Mouse (Mus musculus) heart, embryonic 16.5 days (tissue): ENCODE measurements around the gene Mgll. TPM values are rescaled to one million over a fixed set of nuclear protein-coding genes. Genes with fewer than 3 reads are reported as not detected.

ENCODE experiments used
- ATAC-seq: fragments of 200-750 bp; cut with Nextera tagmentation; replicated peaks from 2 replicates; pipeline ENCODE4 v1.8.0; 2017; ENCODE audit warnings: moderate number of reproducible peaks; ENCODE audit not compliant: insufficient read depth, low FRiP score; ENCODE audit errors: extremely low read depth
- H3K27ac ChIP-seq: fragments of 300-500 bp; sonication (generic); 2 replicates; pipeline ENCODE4 v1.5.1; 2014; ENCODE audit warnings: mild to moderate bottlenecking, low read length, control low read depth, moderate library complexity
- H3K27me3 ChIP-seq: fragments of 300-500 bp; sonication (generic); 2 replicates; pipeline ENCODE4 v1.6.1; 2014; ENCODE audit warnings: low read length, mixed read lengths; ENCODE audit not compliant: control insufficient read depth, insufficient read depth
- H3K36me3 ChIP-seq: fragments of 300-500 bp; sonication (generic); 2 replicates; pipeline ENCODE4 v1.6.1; 2014; ENCODE audit not compliant: control insufficient read depth, insufficient read depth
- H3K4me1 ChIP-seq: fragments of 300-500 bp; sonication (generic); 2 replicates; pipeline ENCODE4 v1.6.1; 2014; ENCODE audit warnings: low read length, mixed read lengths; ENCODE audit not compliant: control insufficient read depth, insufficient read depth
- H3K4me2 ChIP-seq: fragments of 300-500 bp; sonication (generic); 2 replicates; pipeline ENCODE4 v1.6.1; 2014; ENCODE audit warnings: low read depth, mild to moderate bottlenecking, control low read depth, low read length
- H3K4me3 ChIP-seq: fragments of 300-500 bp; sonication (generic); 2 replicates; pipeline ENCODE4 v1.5.1; 2014; ENCODE audit warnings: mild to moderate bottlenecking, control low read depth, low read length
- H3K9ac ChIP-seq: fragments of 300-500 bp; sonication (generic); 2 replicates; pipeline ENCODE4 v1.6.1; 2014; ENCODE audit warnings: low read length, control low read depth
- H3K9me3 ChIP-seq: fragments of 300-500 bp; sonication (generic); replicated peaks from 2 replicates; pipeline ENCODE4 v1.6.1; 2016; ENCODE audit warnings: low read length; ENCODE audit not compliant: control insufficient read depth
- WGBS: fragments of 180-500 bp; shearing (Covaris S2); extraction: QIAGEN DNeasy Blood & Tissue Kit; methylation state at CpG from one replicate; pipeline ENCODE4 v1.1.7; 2014; 5-methylcytosine and 5-hydroxymethylcytosine counted together
- polyA plus RNA-seq: library from polyadenylated mRNA; unstranded; fragments of >200 nt; fragmentation: Nextera tagmentation; extraction: Ambion mirVana; gene quantifications from 2 replicates; pipeline ENCODE4 v1.2.1, GENCODE M21; 2015

Gene Mgll
- polyA plus RNA-seq, 1 experiment from 2014 or later: 54.0 TPM

DNA sequence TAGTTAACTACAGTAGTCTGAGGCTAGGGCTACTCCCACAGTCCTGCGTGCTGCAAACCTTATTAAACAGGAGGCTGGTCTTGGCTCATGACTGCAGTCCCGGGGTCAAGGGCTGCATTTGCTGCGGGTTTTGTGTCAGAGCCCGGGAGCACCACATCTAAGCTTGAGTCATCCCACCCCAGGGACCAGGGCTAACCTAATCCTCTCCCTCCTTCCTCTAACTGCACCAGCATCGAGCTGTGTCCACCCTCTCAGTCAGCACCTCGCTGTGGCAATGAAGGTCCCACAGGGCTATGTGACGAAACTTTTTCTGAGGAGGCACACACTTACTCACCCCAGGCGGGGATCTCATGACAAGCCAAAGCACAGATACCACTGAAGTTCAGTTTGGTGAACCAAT lies 22.1 kb downstream of the Mgll start:
- Histone ChIP-seq H3K27me3 (no peaks in the 10 kb centered on the region), H3K4me2 (no peak overlapping the region), H3K27ac (no peak overlapping the region), H3K9me3 (no peaks in the 10 kb centered on the region; the same call in 1 of the 2 replicates), H3K4me1 (no peaks in the 10 kb centered on the region), H3K4me3 (no peak overlapping the region), H3K36me3 (no peaks in the 10 kb centered on the region), H3K9ac (no peak overlapping the region)
- 84% methylated on average over 8 of the region's 8 CpGs for WGBS
- ATAC-seq: no peak

GRCm38 (mm10) chr6:88747296-88748040 lies 23.3 kb downstream of the Mgll start:
- no peak overlapping the region for H3K27ac ChIP-seq
- H3K36me3 ChIP-seq: no peaks in the 10 kb centered on the region
- H3K9ac ChIP-seq: no peak overlapping the region
- peaks cover 5% of the 10 kb centered on the region for H3K4me1 ChIP-seq
- WGBS: 71% methylated on average over 12 of the region's 12 CpGs
- H3K9me3 ChIP-seq: no peaks in the 10 kb centered on the region; the same call in 1 of the 2 replicates
- H3K27me3 ChIP-seq: no peaks in the 10 kb centered on the region
- H3K4me2 ChIP-seq: no peak overlapping the region
- no peak overlapping the region for H3K4me3 ChIP-seq
- ATAC-seq: no peak

GRCm38 (mm10) chr6:88750884-88751283 lies 26.7 kb downstream of the Mgll start:
- WGBS: 76% methylated on average over 6 of the region's 6 CpGs
- H3K27me3 ChIP-seq: no peaks in the 10 kb centered on the region
- no peak overlapping the region for H3K4me2 ChIP-seq
- no peak overlapping the region for H3K9ac ChIP-seq
- peaks cover 15% of the 10 kb centered on the region for H3K4me1 ChIP-seq
- no peak for ATAC-seq
- H3K4me3 ChIP-seq: no peak overlapping the region
- no peak overlapping the region for H3K27ac ChIP-seq
- H3K36me3 ChIP-seq: no peaks in the 10 kb centered on the region
- no peaks in the 10 kb centered on the region; the same call in 1 of the 2 replicates for H3K9me3 ChIP-seq

GRCm38 (mm10) chr6:88752711-88753219 lies 28.6 kb downstream of the Mgll start:
- 32% methylated on average over 5 of the region's 5 CpGs for WGBS
- H3K4me1 ChIP-seq: peaks cover 15% of the 10 kb centered on the region

DNA sequence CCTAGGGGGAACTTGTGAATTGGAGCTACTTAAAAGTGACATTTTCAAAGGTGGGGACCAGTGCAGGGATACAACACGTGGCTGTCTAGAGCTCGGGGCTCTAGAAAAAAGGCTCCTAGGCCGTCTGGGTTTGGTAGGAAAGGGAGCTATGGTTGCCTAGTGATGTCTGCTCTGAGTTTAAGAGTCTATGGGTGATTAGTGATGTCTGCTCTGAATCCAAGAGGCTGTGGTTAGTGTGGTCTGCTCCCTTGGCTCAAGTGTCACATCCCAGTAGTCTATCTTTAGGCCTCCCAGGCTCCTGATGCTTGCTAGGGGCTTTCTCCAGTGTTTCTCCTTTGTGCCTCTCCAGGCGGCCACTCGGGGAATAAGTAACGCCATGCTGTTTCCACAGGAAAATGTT lies 29.4 kb downstream of the Mgll start:
- H3K9me3 ChIP-seq: no peaks in the 10 kb centered on the region
- peaks cover 21% of the 10 kb centered on the region for H3K4me1 ChIP-seq
- H3K27me3 ChIP-seq: no peaks in the 10 kb centered on the region
- no peak for ATAC-seq
- peak overlapping the region; percentile 66; the same call in 1 of the 2 replicates for H3K27ac ChIP-seq
- H3K36me3 ChIP-seq: no peaks in the 10 kb centered on the region
- H3K9ac ChIP-seq: no peak overlapping the region
- H3K4me2 ChIP-seq: no peak overlapping the region
- H3K4me3 ChIP-seq: no peak overlapping the region
- 63% methylated on average over 6 of the region's 6 CpGs for WGBS

More at GRCm38 (mm10) chr6:88752711-88753219, 28.6 kb downstream of the Mgll start:
- H3K9ac ChIP-seq: no peak overlapping the region
- ATAC-seq: peak; percentile 82
- H3K27me3 ChIP-seq: no peaks in the 10 kb centered on the region
- H3K9me3 ChIP-seq: no peaks in the 10 kb centered on the region
- H3K4me3 ChIP-seq: no peak overlapping the region
- H3K36me3 ChIP-seq: no peaks in the 10 kb centered on the region
- H3K27ac ChIP-seq: peak overlapping the region; percentile 66
- H3K4me2 ChIP-seq: no peak overlapping the region

GRCm38 (mm10) chr6:88756992-88757391 lies 32.8 kb downstream of the Mgll start:
- Histone ChIP-seq H3K9me3 (no peaks in the 10 kb centered on the region), H3K27ac (no peak overlapping the region), H3K4me1 (peaks cover 54% of the 10 kb centered on the region), H3K4me3 (no peak overlapping the region), H3K9ac (no peak overlapping the region), H3K36me3 (no peaks in the 10 kb centered on the region), H3K4me2 (no peak overlapping the region), H3K27me3 (no peaks in the 10 kb centered on the region)
- WGBS: 79% methylated on average over 4 of the region's 4 CpGs
- no peak for ATAC-seq

- H3K4me2 ChIP-seq: no peak overlapping the region
- no peaks in the 10 kb centered on the region for H3K36me3 ChIP-seq
- H3K27ac ChIP-seq: peak overlapping the region; percentile 69
- WGBS: 53% methylated on average over 8 of the region's 8 CpGs
- ATAC-seq: no peak
- no peaks in the 10 kb centered on the region for H3K9me3 ChIP-seq
- H3K27me3 ChIP-seq: no peaks in the 10 kb centered on the region
- H3K4me1 ChIP-seq: peaks cover 53% of the 10 kb centered on the region
- H3K4me3 ChIP-seq: no peak overlapping the region
- H3K9ac ChIP-seq: no peak overlapping the region
These were observed 33.9 kb downstream of the Mgll start for GRCm38 (mm10) chr6:88758074-88758473.

DNA sequence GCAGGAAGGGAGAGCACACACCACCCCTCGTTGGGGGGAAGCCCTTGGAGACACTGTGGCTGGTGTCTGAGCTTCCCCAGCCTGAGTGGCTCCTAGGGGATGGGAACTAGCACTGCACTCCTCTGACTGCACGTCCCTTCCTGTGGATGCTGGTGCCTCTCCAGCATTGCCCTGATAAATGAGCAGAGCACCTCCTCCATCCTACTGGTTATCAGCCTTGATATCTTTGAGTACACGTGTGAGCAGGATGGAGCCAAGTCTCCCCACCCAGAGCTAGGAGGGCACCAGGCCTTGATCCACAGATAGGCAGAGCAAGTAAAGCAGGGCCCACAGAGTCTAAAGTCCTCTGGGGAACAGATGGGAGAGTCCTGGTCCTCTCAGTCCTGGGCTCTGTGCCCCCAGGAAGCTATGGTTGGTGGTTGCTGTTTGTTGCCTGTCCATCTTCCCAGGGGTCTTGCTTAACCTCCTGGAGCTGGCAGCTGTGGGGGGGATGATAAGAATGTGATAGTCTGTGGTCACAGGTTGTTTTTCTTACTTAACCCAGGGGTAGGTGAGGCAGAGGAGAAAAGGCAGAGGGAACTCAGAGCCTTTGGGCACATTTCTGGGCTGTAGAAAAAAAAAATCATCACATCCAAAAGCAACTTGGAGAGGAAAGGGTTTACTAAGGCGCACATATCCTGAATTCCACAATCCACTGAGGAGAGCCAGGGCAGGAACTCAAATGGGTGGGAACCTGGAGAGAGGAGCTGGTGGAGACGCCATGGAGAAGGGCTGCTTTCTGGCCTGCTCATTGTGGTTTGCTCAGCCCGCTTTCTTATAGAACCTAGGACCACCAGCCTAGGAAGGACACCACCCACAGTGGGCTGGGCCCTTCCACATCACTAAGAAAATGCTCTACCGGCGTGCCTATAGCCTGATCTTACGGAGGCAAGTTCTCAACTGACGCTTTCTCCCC lies 34.6 kb downstream of the Mgll start:
- ATAC-seq: peak; percentile 63
- H3K27me3 ChIP-seq: no peaks in the 10 kb centered on the region
- H3K9ac ChIP-seq: no peak overlapping the region
- 62% methylated on average over 10 of the region's 10 CpGs for WGBS
- H3K4me1 ChIP-seq: peaks cover 48% of the 10 kb centered on the region
- H3K9me3 ChIP-seq: no peaks in the 10 kb centered on the region
- H3K4me3 ChIP-seq: no peak overlapping the region
- peak overlapping the region; percentile 69 for H3K27ac ChIP-seq
- H3K4me2 ChIP-seq: no peak overlapping the region
- H3K36me3 ChIP-seq: no peaks in the 10 kb centered on the region
